Mouse (Mus musculus): ENCODE data around the gene Sept4. TPM values are rescaled to one million over a fixed set of nuclear protein-coding genes. Genes with fewer than 3 reads are reported as not detected.

The Sept4 gene
- polyA plus RNA-seq, 1 experiment from 2014 or later = 8.0 TPM

GRCm38 (mm10) chr11:87581933-87582710 is 13.4 kb downstream of the Sept4 start:
- Histone ChIP-seq H3K27me3 (ENCODE audit: control insufficient read depth, insufficient read depth, low read length) (no peaks in the 10 kb centered on the region), H3K9me3 (ENCODE audit: control insufficient read depth, low read length) (no peaks in the 10 kb centered on the region), H3K4me2 (ENCODE audit: low read depth, low read length, severe bottlenecking) (no peak overlapping the region), H3K4me3 (ENCODE audit: low read depth, low read length) (no peak overlapping the region), H3K36me3 (ENCODE audit: control insufficient read depth, insufficient read depth, low read length) (no peaks in the 10 kb centered on the region), H3K4me1 (replicated peaks; ENCODE audit: control insufficient read depth, insufficient read depth, low read length) (peaks cover 8% of the 10 kb centered on the region), H3K27ac (ENCODE audit: low read depth, low read length) (no peak overlapping the region), H3K9ac (ENCODE audit: low read length) (no peak overlapping the region)
- no peak for DNase-seq (ENCODE audit: low spot score)
- no peak for ATAC-seq (replicated peaks; ENCODE audit: low FRiP score)
- 84% methylated on average over 8 of the region's 8 CpGs for WGBS

GRCm38 (mm10) chr11:87583291-87584034 is 14.8 kb downstream of the Sept4 start:
- Histone ChIP-seq H3K36me3 (ENCODE audit: control insufficient read depth, insufficient read depth, low read length) (no peaks in the 10 kb centered on the region), H3K9ac (ENCODE audit: low read length) (no peak overlapping the region), H3K4me1 (replicated peaks; ENCODE audit: control insufficient read depth, insufficient read depth, low read length) (peaks cover 4% of the 10 kb centered on the region; the same call in 1 of the 2 replicates), H3K9me3 (ENCODE audit: control insufficient read depth, low read length) (no peaks in the 10 kb centered on the region), H3K27ac (ENCODE audit: low read depth, low read length) (no peak overlapping the region), H3K27me3 (ENCODE audit: control insufficient read depth, insufficient read depth, low read length) (no peaks in the 10 kb centered on the region), H3K4me2 (ENCODE audit: low read depth, low read length, severe bottlenecking) (no peak overlapping the region), H3K4me3 (ENCODE audit: low read depth, low read length) (no peak overlapping the region)
- ATAC-seq (replicated peaks; ENCODE audit: low FRiP score) (no peak), DNase-seq (ENCODE audit: low spot score) (no peak)
- 87% methylated on average over 6 of the region's 6 CpGs for WGBS

- no peak overlapping the region for H3K27ac ChIP-seq (ENCODE audit: low read depth, low read length)
- no peaks in the 10 kb centered on the region for H3K9me3 ChIP-seq (ENCODE audit: control insufficient read depth, low read length)
- no peak overlapping the region for H3K9ac ChIP-seq (ENCODE audit: low read length)
- H3K27me3 ChIP-seq (ENCODE audit: control insufficient read depth, insufficient read depth, low read length) = no peaks in the 10 kb centered on the region
- no peak for ATAC-seq (replicated peaks; ENCODE audit: low FRiP score)
- WGBS = 91% methylated on average over 10 of the region's 10 CpGs
- no peaks in the 10 kb centered on the region for H3K36me3 ChIP-seq (ENCODE audit: control insufficient read depth, insufficient read depth, low read length)
- no peak overlapping the region for H3K4me3 ChIP-seq (ENCODE audit: low read depth, low read length)
- peak; percentile 46 for DNase-seq (ENCODE audit: low spot score)
- no peak overlapping the region for H3K4me2 ChIP-seq (ENCODE audit: low read depth, low read length, severe bottlenecking)
- no peaks in the 10 kb centered on the region; the same call in 1 of the 2 replicates for H3K4me1 ChIP-seq (replicated peaks; ENCODE audit: control insufficient read depth, insufficient read depth, low read length)
Observed at GRCm38 (mm10) chr11:87584711-87585505, 16.2 kb downstream of the Sept4 start.

GRCm38 (mm10) chr11:87587211-87587874 is 18.6 kb downstream of the Sept4 start:
- no peak overlapping the region for H3K27ac ChIP-seq (ENCODE audit: low read depth, low read length)

GRCm38 (mm10) chr11:87589605-87590004 is 20.9 kb downstream of the Sept4 start:
- H3K9me3 ChIP-seq (ENCODE audit: control insufficient read depth, low read length) = no peaks in the 10 kb centered on the region

More at GRCm38 (mm10) chr11:87587211-87587874, 18.6 kb downstream of the Sept4 start:
- Histone ChIP-seq H3K36me3 (ENCODE audit: control insufficient read depth, insufficient read depth, low read length) (no peaks in the 10 kb centered on the region), H3K9me3 (ENCODE audit: control insufficient read depth, low read length) (no peaks in the 10 kb centered on the region), H3K4me3 (ENCODE audit: low read depth, low read length) (no peak overlapping the region), H3K27me3 (ENCODE audit: control insufficient read depth, insufficient read depth, low read length) (no peaks in the 10 kb centered on the region), H3K9ac (ENCODE audit: low read length) (no peak overlapping the region), H3K4me2 (ENCODE audit: low read depth, low read length, severe bottlenecking) (no peak overlapping the region), H3K4me1 (replicated peaks; ENCODE audit: control insufficient read depth, insufficient read depth, low read length) (peaks cover 6% of the 10 kb centered on the region; the same call in 1 of the 2 replicates)
- no peak for ATAC-seq (replicated peaks; ENCODE audit: low FRiP score)
- WGBS = 94% methylated on average over 5 of the region's 5 CpGs
- DNase-seq (ENCODE audit: low spot score) = no peak

GRCm38 (mm10) chr11:87590841-87591525 is 22.3 kb downstream of the Sept4 start:
- Histone ChIP-seq H3K36me3 (ENCODE audit: control insufficient read depth, insufficient read depth, low read length) (no peaks in the 10 kb centered on the region; the same call in 1 of the 2 replicates), H3K9ac (ENCODE audit: low read length) (peak overlapping the region; percentile 84), H3K4me3 (ENCODE audit: low read depth, low read length) (peak overlapping the region; percentile 81), H3K4me2 (ENCODE audit: low read depth, low read length, severe bottlenecking) (peak overlapping the region; percentile 80), H3K9me3 (ENCODE audit: control insufficient read depth, low read length) (no peaks in the 10 kb centered on the region), H3K27me3 (ENCODE audit: control insufficient read depth, insufficient read depth, low read length) (no peaks in the 10 kb centered on the region), H3K27ac (ENCODE audit: low read depth, low read length) (peak overlapping the region; percentile 80; the same call in 1 of the 2 replicates), H3K4me1 (replicated peaks; ENCODE audit: control insufficient read depth, insufficient read depth, low read length) (peaks cover 17% of the 10 kb centered on the region; the same call in 1 of the 2 replicates)
- peak; percentile 68 for DNase-seq (ENCODE audit: low spot score)
- 2% methylated on average over 25 of the region's 25 CpGs for WGBS
- ATAC-seq (replicated peaks; ENCODE audit: low FRiP score) = no peak

More at GRCm38 (mm10) chr11:87589605-87590004, 20.9 kb downstream of the Sept4 start:
- Histone ChIP-seq H3K4me3 (ENCODE audit: low read depth, low read length) (no peak overlapping the region; the same call in 1 of the 2 replicates), H3K27me3 (ENCODE audit: control insufficient read depth, insufficient read depth, low read length) (no peaks in the 10 kb centered on the region), H3K4me2 (ENCODE audit: low read depth, low read length, severe bottlenecking) (no peak overlapping the region), H3K9ac (ENCODE audit: low read length) (no peak overlapping the region), H3K4me1 (replicated peaks; ENCODE audit: control insufficient read depth, insufficient read depth, low read length) (peaks cover 17% of the 10 kb centered on the region; the same call in 1 of the 2 replicates), H3K36me3 (ENCODE audit: control insufficient read depth, insufficient read depth, low read length) (no peaks in the 10 kb centered on the region; the same call in 1 of the 2 replicates), H3K27ac (ENCODE audit: low read depth, low read length) (no peak overlapping the region)
- 94% methylated on average over 8 of the region's 8 CpGs for whole genome bisulfite sequencing
- ATAC-seq (replicated peaks; ENCODE audit: low FRiP score) (no peak), DNase-seq (ENCODE audit: low spot score) (no peak)

GRCm38 (mm10) chr11:87591526-87592353 is 23.0 kb downstream of the Sept4 start, which contains the start of gene Mtmr4:
Gene Mtmr4 (plus strand): TSS chr11:87592162.
- H3K4me3 ChIP-seq (ENCODE audit: low read depth, low read length) = peak within 1 kb of the TSS; percentile 81
- peak within 1 kb of the TSS; percentile 80 for H3K27ac ChIP-seq (ENCODE audit: low read depth, low read length)
- ATAC-seq (replicated peaks; ENCODE audit: low FRiP score) = peak; percentile 98
- H3K4me1 ChIP-seq (replicated peaks; ENCODE audit: control insufficient read depth, insufficient read depth, low read length) = peaks cover 23% of the 10 kb centered on the region; the same call in 1 of the 2 replicates
- peak within 1 kb of the TSS; percentile 85 for H3K9ac ChIP-seq (ENCODE audit: low read length)
- under 1% methylated on average over 61 of the region's 61 CpGs for WGBS
- no peaks in the 10 kb centered on the region; the same call in 1 of the 2 replicates for H3K36me3 ChIP-seq (ENCODE audit: control insufficient read depth, insufficient read depth, low read length)
- H3K4me2 ChIP-seq (ENCODE audit: low read depth, low read length, severe bottlenecking) = peak within 1 kb of the TSS; percentile 85
- DNase-seq (ENCODE audit: low spot score) = peak; percentile 99
- no peaks in the 10 kb centered on the region for H3K27me3 ChIP-seq (ENCODE audit: control insufficient read depth, insufficient read depth, low read length)
- no peaks in the 10 kb centered on the region for H3K9me3 ChIP-seq (ENCODE audit: control insufficient read depth, low read length)

All from forebrain, embryonic 11.5 days (tissue).